Mouse (Mus musculus): Measurements from ENCODE around the gene Qrfpr. TPM values are rescaled to one million over a fixed set of nuclear protein-coding genes. Genes with fewer than 3 reads are reported as not detected.

The Qrfpr gene
- polyA plus RNA-seq, 2 experiments: 0.29 to 0.32 TPM

GRCm38 (mm10) chr3:36229941-36230340, 7.8 kb upstream of the Qrfpr start:
- 67% methylated on average over 2 of the region's 2 CpGs for WGBS
- no peak overlapping the region for H3K4me3 ChIP-seq (replicated peaks; ENCODE audit: low read length)
- TF ChIP-seq POLR2A (IDR thresholded peaks at IDR 0.05; ENCODE audit: borderline replicate concordance, extremely low read depth, insufficient read depth, insufficient read length): no peak
- no peak overlapping the region for H3K27ac ChIP-seq (replicated peaks; ENCODE audit: low read depth, low read length)
- no peak overlapping the region for H3K9ac ChIP-seq (ENCODE audit: low read depth, low read length, severe bottlenecking)
- no peaks in the 10 kb centered on the region for H3K9me3 ChIP-seq (ENCODE audit: control insufficient read depth, low read length)
- ATAC-seq (ENCODE audit: low FRiP score, low read depth) (no peak), DNase-seq (ENCODE audit: low spot score) (no peak)
- no peaks in the 10 kb centered on the region for H3K36me3 ChIP-seq (ENCODE audit: control insufficient read depth, insufficient read depth, low read length)
- no peak overlapping the region for H3K4me2 ChIP-seq (replicated peaks; ENCODE audit: low read depth, low read length, severe bottlenecking)
- no peaks in the 10 kb centered on the region for H3K4me1 ChIP-seq (ENCODE audit: control insufficient read depth, insufficient read depth, low read length)
- H3K27me3 ChIP-seq (ENCODE audit: control insufficient read depth, insufficient read depth, low read length): no peaks in the 10 kb centered on the region

- Histone ChIP-seq H3K36me3 (ENCODE audit: control insufficient read depth, insufficient read depth, low read length) (no peaks in the 10 kb centered on the region), H3K4me2 (replicated peaks; ENCODE audit: low read depth, low read length, severe bottlenecking) (no peak overlapping the region), H3K4me1 (ENCODE audit: control insufficient read depth, insufficient read depth, low read length) (no peaks in the 10 kb centered on the region), H3K27me3 (ENCODE audit: control insufficient read depth, insufficient read depth, low read length) (peaks cover 7% of the 10 kb centered on the region; the same call in 1 of the 2 replicates), H3K4me3 (replicated peaks; ENCODE audit: low read length) (no peak overlapping the region), H3K27ac (replicated peaks; ENCODE audit: low read depth, low read length) (no peak overlapping the region), H3K9me3 (ENCODE audit: control insufficient read depth, low read length) (no peaks in the 10 kb centered on the region), H3K9ac (ENCODE audit: low read depth, low read length, severe bottlenecking) (no peak overlapping the region)
- WGBS: 95% methylated on average over 1 of the region's 1 CpGs
- no peak for DNase-seq (ENCODE audit: low spot score)
- ATAC-seq (ENCODE audit: low FRiP score, low read depth): no peak
- no peak for TF ChIP-seq POLR2A (IDR thresholded peaks at IDR 0.05; ENCODE audit: borderline replicate concordance, extremely low read depth, insufficient read depth, insufficient read length)
Measured at GRCm38 (mm10) chr3:36227246-36227645, 5.1 kb upstream of the Qrfpr start.

- Histone ChIP-seq H3K9ac (ENCODE audit: low read depth, low read length, severe bottlenecking) (no peak overlapping the region), H3K4me2 (replicated peaks; ENCODE audit: low read depth, low read length, severe bottlenecking) (no peak overlapping the region), H3K27me3 (ENCODE audit: control insufficient read depth, insufficient read depth, low read length) (peaks cover 15% of the 10 kb centered on the region; the same call in 1 of the 2 replicates), H3K27ac (replicated peaks; ENCODE audit: low read depth, low read length) (no peak overlapping the region), H3K4me1 (ENCODE audit: control insufficient read depth, insufficient read depth, low read length) (no peaks in the 10 kb centered on the region), H3K4me3 (replicated peaks; ENCODE audit: low read length) (no peak overlapping the region), H3K36me3 (ENCODE audit: control insufficient read depth, insufficient read depth, low read length) (no peaks in the 10 kb centered on the region), H3K9me3 (ENCODE audit: control insufficient read depth, low read length) (no peaks in the 10 kb centered on the region)
- WGBS: 20% methylated on average over 2 of the region's 2 CpGs
- DNase-seq (ENCODE audit: low spot score) (no peak), ATAC-seq (ENCODE audit: low FRiP score, low read depth) (no peak)
- no peak for TF ChIP-seq POLR2A (IDR thresholded peaks at IDR 0.05; ENCODE audit: borderline replicate concordance, extremely low read depth, insufficient read depth, insufficient read length)
Measured at GRCm38 (mm10) chr3:36223361-36223760, 1.2 kb upstream of the Qrfpr start.

GRCm38 (mm10) chr3:36212758-36213157, 9.4 kb downstream of the Qrfpr start:
- ATAC-seq (ENCODE audit: low FRiP score, low read depth) (no peak), DNase-seq (ENCODE audit: low spot score) (no peak)
- WGBS: 85% methylated on average over 4 of the region's 4 CpGs
- Histone ChIP-seq H3K4me2 (replicated peaks; ENCODE audit: low read depth, low read length, severe bottlenecking) (no peak overlapping the region), H3K27ac (replicated peaks; ENCODE audit: low read depth, low read length) (no peak overlapping the region), H3K4me3 (replicated peaks; ENCODE audit: low read length) (no peak overlapping the region), H3K9ac (ENCODE audit: low read depth, low read length, severe bottlenecking) (no peak overlapping the region), H3K9me3 (ENCODE audit: control insufficient read depth, low read length) (no peaks in the 10 kb centered on the region), H3K4me1 (ENCODE audit: control insufficient read depth, insufficient read depth, low read length) (no peaks in the 10 kb centered on the region), H3K36me3 (ENCODE audit: control insufficient read depth, insufficient read depth, low read length) (no peaks in the 10 kb centered on the region), H3K27me3 (ENCODE audit: control insufficient read depth, insufficient read depth, low read length) (no peaks in the 10 kb centered on the region)
- TF ChIP-seq POLR2A (IDR thresholded peaks at IDR 0.05; ENCODE audit: borderline replicate concordance, extremely low read depth, insufficient read depth, insufficient read length): no peak

GRCm38 (mm10) chr3:36210939-36211338, 11.2 kb downstream of the Qrfpr start:
- TF ChIP-seq POLR2A (IDR thresholded peaks at IDR 0.05; ENCODE audit: borderline replicate concordance, extremely low read depth, insufficient read depth, insufficient read length): no peak
- no peak overlapping the region for H3K4me3 ChIP-seq (replicated peaks; ENCODE audit: low read length)
- H3K9me3 ChIP-seq (ENCODE audit: control insufficient read depth, low read length): no peaks in the 10 kb centered on the region
- WGBS: 36% methylated on average over 2 of the region's 2 CpGs
- no peaks in the 10 kb centered on the region for H3K36me3 ChIP-seq (ENCODE audit: control insufficient read depth, insufficient read depth, low read length)
- H3K27me3 ChIP-seq (ENCODE audit: control insufficient read depth, insufficient read depth, low read length): no peaks in the 10 kb centered on the region
- no peaks in the 10 kb centered on the region for H3K4me1 ChIP-seq (ENCODE audit: control insufficient read depth, insufficient read depth, low read length)
- ATAC-seq (ENCODE audit: low FRiP score, low read depth): 0 out of 2 replicates have a peak, but pooled peaks have one; percentile 9
- no peak overlapping the region for H3K4me2 ChIP-seq (replicated peaks; ENCODE audit: low read depth, low read length, severe bottlenecking)
- DNase-seq (ENCODE audit: low spot score): no peak
- H3K27ac ChIP-seq (replicated peaks; ENCODE audit: low read depth, low read length): no peak overlapping the region
- no peak overlapping the region for H3K9ac ChIP-seq (ENCODE audit: low read depth, low read length, severe bottlenecking)
